Mouse (Mus musculus): ENCODE measurements around the gene Rbfox2.

The Rbfox2 gene

DNA sequence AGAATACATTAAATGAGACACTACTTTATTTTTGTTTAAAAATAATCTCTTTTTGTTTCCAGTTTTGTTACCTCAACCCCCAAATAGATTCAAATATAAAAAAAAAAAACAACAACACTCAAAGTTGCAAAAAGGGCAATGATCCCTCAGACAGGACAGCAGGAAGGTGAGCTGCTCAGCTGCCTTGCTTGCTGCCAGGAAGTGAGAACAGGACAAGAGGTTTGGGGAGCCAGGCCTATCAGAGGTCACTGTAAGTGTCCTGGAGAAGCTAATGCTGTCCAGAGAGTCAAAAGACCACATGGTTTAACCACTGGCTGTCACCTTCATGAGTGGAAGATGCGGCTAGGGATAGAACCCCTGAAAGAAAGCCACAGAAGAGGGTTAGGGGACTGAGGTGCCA is 161.8 kb downstream of the Rbfox2 start:
- in situ Hi-C loops (cut with MboI) = no loop called here

DNA sequence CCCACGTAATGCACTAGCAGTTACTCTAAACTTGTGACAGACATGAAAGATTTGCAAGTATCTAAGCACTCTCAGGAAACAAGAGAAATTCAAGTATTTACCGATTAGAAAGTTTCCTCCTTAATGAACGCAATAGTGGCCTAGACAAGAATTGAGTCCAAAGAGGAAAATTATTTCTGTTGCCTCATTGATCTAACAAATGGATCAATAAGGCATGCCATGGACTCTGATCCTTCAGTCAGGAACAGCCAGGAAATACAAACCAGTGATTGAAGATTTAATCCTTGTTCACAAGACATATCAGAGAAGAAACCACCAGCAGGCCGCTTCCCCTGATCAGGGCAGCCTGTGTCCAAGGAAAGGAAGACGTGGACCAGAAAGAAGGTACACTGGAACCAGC is 164.0 kb downstream of the Rbfox2 start:
- in situ Hi-C loops (cut with MboI) = no loop called here

DNA sequence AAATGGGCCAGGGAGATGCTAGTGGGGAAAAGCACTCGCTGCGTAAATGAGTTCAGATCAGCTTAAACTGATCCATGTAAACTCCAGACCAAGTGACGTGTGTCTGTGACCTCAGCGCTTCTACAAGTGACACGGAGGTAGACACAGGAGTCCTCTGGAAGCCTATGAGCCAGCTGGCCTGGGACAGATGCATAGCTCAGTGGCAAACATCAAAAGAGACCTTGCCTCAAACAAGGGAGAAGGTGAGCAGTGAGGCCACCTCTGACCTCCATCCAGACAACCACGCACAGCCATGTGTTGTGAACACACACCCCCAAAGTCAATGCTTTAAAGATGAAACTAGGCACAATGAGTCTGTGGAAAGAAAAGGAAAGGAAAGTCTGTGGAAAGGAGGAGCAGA is 164.5 kb downstream of the Rbfox2 start:
- in situ Hi-C loops (cut with MboI) = no loop called here

DNA sequence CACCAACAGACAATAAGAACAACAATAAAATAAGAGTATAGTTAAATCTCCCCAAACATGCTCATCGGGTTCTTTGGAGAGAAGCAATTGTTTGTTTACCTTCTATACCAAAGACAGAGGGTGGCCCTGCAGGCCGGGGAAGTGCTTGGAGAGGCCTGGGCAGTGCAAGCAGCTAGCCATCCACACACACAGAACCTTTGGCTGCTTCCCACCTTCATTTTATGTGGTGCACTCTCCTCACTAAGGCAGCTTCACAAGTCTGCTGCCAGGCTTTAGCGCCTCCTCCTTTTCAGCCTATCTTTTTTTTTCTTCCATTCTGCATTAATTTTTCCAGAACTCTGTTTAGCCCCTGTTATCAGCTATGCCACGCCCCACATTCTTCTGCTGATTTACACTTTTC is 165.1 kb downstream of the Rbfox2 start:
- in situ Hi-C loops (cut with MboI) = no loop called here

DNA sequence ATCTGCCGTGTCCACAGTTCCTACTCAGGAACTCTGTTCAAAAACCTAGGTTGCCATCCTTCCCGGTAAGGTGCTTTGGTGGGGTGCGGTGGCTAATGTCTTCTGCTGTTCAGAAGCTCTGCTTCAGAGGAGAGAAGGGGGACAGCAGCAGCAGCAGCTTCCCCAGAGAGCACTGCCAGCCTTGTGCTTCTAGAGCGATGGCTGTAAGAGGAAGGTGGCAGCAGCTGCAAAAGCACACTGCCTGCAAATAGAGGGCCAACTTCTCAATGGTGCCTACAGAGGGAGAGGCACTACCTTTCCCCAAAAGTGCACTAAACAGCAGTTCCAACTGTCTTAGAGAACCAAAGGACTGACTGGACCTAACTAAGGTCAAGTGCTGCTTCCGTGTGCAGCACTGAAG is 168.5 kb downstream of the Rbfox2 start:
- in situ Hi-C loops (cut with MboI) = no loop called here

DNA sequence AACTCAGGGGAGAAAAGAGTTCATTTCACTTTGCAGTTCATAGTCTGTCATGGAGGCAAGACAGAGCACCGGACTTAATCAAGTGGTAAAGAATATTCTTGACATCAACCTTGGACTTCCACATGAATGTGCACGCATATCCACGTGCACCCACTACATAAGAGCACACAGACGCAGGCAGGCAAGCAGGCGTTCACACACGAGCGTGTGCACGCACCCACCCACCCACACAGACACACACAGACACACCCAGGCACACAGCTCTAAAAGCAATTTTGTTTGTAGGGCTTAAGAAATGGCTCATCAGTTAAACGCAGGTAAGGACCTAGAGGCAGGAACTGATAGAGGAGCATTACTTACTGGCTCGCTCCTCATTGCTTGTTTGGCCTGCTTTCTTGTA is 172.3 kb downstream of the Rbfox2 start:
- in situ Hi-C loops (cut with MboI) = no loop called here

GRCm38 (mm10) chr15:77129154-77129553 is 177.7 kb downstream of the Rbfox2 start:
- in situ Hi-C loops (cut with MboI) = no loop called here

- in situ Hi-C loops (cut with MboI) = no loop called here
These were observed 179.1 kb downstream of the Rbfox2 start for GRCm38 (mm10) chr15:77127737-77128136.

DNA sequence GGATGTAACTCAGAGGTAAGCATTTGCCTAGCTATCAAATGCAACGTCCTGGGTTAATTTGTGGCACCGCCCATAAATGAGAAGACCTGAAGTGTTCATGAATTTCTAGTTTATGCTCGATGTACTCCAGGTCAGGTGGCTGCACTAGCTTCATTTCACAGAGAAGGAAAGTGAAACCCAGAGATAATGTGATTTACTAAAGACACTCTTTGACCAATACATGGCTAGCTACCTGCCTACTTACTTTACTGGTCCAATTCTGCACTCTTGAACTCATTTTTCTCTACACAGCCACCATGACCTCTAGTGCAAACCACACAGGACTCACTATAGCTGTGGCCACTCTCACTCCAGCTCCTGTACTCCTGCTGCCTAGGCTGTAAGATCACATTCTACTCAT is 180.1 kb downstream of the Rbfox2 start:
- in situ Hi-C loops (cut with MboI) = no loop called here

DNA sequence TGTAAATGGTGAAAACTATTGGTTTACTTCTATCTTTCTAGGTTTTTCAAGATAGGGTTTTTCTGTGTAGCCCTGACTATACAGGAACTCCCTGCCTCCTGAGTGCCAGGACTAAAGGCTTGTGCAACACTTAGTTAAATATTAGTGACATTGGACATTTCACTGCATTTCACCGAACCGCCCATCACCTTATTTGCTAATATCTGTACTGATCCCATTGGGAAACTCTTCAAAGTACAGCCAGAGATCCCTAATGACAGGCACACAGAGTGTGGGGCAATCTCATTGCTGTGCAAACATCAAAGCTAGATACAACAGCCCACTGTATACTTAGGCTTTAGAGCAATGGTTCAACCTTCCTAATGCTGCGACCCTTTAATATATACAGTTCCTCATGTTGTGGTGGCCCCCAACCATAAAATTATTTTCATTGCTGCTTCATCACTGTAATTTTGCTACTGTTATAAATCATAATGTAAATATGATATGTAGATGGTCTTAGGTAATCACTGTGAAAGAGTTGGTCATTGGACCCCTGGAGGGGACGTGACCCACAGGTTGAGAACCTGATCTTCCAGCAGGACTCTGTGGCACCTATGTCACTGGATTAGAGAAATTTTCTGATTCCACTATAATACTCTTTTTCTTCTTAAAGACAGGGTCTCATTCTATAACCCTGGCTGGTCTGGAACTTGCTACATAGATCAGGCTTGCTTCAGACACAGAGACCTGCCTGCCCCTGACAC is 182.3 kb downstream of the Rbfox2 start:
- in situ Hi-C loops (cut with MboI) = no loop called here

- in situ Hi-C loops (cut with MboI) = no loop called here
These were observed 184.0 kb downstream of the Rbfox2 start for GRCm38 (mm10) chr15:77122824-77123223.

DNA sequence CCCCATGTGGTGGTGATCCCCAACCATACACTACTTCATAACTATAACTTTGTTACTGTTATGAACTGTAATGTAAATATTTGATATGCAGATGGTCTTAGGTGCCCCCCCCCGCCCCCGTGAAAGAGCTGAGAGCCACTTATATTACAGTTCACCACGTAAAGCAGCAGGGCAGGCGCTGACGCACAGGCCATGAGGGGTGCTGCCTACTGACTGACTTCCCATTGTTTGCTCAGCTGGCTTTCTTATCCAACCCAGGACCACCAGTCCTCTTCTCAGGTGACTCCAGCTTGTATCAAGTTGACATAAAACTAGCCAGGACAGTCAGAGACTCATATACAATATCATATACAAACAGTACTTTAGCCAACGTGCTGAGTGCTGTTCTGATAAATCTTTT is 184.6 kb downstream of the Rbfox2 start:
- in situ Hi-C loops (cut with MboI) = no loop called here

DNA sequence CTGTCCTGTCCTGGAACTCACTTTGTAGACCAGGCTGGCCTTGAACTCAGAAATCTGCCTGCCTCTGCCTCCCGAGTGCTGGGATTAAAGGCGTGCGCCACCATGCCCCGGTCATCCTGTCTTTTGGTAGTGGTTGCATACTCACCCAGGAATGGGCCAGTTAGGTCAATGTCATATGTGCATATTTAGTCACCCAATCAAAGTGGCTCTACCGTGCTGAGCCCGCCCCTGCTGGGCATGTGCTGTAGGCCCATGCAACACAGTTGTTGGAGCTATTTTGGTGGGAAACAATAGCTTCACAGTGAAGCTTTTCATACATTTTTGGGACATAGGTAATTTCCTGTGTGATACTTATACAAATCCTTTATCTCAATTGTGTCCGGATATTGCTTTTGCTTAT is 187.1 kb downstream of the Rbfox2 start:
- in situ Hi-C loops (cut with MboI) = no loop called here

DNA sequence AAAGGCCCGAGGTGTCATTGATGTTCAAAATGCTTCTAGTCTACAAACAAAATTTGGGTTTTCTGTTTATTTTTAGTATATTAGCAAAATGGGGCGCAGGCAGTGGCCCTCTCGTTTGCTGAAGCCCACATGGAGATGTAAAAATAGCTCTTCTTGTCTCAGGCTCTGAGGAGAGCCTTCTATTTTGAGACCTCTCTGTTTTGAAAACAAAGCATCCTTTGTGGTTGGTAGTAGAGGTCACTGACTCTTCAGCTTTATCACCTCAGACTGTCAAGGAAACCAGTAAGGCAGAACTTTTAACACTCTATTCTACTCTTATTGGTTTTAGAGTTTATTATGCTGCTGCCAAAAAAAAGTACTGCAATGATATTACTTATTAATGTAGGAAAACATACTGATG is 189.6 kb downstream of the Rbfox2 start:
- in situ Hi-C loops (cut with MboI) = no loop called here

DNA sequence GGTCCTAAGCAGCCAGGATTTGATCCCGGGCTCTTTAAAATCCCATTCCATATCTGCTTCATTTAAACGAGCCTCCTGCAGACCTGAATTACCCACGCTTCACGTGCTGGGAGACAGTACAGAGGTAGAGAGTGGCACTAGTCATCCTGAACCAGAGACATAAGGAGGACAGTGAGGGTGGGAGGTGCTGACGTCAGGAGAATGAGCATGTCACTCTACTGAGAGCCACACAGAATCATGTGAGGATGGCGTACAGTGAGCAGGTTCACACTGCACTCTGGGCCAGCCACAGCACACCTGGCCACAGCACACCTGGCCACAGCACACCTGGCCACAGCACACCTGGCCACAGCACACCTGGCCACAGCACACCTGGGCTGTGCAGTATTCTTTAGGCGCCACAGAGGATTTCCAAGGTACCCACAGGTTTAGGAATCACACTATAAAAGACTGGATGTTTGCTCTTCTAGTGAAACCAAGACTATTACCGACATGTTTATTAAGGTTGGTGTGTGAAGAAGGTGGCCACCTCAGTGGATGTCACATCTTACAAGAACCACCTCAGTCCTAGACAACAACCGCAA is 190.6 kb downstream of the Rbfox2 start:
- in situ Hi-C loops (cut with MboI) = no loop called here

- in situ Hi-C loops (cut with MboI) = no loop called here
These were observed 191.3 kb downstream of the Rbfox2 start for GRCm38 (mm10) chr15:77115456-77115855.

GRCm38 (mm10) chr15:77113591-77113990 is 193.2 kb downstream of the Rbfox2 start:
- in situ Hi-C loops (cut with MboI) = no loop called here

DNA sequence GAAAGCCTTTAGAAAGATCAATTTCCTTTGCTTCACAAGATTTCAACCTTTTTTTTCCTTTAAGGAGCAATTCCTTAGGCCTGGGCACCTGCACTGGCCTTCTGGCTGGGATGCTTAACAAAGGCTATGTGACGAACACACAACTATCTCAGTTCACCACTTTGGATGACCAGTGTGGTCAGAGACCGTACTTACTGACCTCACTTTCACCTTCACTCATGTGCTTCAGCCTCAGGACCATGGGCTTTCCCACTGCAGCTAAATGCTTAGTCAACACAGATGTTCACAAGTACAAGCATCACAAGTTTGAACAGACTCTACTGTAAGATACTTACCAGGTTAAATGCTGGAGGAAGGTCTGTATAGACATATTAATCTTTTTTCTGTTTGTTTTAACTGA is 194.4 kb downstream of the Rbfox2 start:
- in situ Hi-C loops (cut with MboI) = no loop called here

DNA sequence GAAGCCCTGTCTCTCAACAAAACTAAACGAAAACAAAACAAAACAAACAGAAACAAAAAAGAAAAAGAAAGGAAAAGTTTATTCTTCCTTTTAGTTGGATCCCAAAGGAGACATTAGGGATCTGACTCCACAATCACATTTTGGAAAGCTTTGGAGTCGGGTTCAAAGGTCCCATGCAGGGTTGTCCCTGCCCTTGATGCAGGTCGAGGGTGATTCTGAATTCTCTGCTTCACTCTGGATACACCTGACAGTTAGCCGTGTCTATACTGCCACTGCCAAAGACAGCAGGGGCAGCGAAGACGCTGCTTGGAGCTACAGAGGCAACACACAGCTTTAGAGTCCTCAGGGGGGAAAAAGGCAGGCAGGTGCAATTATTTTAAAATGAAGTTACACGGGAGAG is 194.9 kb downstream of the Rbfox2 start:
- in situ Hi-C loops (cut with MboI) = no loop called here

DNA sequence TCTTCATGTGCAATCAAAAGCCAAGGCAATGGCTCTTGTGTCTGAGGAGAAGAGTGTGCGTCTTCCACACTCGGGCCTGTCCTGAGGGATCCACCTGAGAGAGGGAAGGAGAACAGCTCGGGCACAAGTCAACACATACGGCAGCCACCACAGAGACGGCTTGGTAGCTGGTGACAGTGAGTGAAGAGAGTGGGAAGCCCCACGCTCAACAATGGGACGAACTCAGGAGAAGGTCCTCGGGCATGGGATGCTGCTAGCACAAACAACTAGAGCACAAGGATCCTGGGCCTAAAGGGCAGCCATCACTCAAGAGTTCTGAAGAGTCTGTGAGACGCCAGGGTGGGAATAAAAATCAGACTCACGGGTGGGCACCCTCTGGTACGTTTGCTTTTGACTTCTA is 196.4 kb downstream of the Rbfox2 start:
- in situ Hi-C loops (cut with MboI) = no loop called here

- in situ Hi-C loops (cut with MboI) = no loop called here
These were observed 199.5 kb downstream of the Rbfox2 start for GRCm38 (mm10) chr15:77107169-77107908.

DNA sequence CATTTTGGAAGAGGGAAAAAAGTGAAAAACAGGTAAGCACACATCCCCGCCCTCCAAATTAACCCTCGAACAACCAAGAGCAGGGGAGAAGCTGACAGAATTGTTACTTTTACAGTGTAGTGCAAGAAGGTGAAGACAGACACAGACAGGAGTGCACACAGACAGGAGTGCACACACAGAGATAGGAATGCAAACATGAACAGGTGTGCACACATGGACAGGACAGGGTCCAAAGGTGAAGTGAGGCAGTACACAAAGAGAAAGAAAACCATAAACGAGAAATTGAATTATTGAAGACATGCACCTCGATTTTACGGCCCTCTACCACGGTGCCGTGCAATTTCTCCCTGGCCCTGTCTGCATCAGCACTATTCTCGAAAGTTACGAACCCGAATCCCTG is 201.5 kb downstream of the Rbfox2 start:
- in situ Hi-C loops (cut with MboI) = no loop called here

Data from mature B cell (primary cell).